Mouse (Mus musculus) forebrain, embryonic 11.5 days (tissue): ENCODE measurements at regions not wholly inside any gene's neighbourhood (a gene's known extent, or its start where the extent isn't known, plus 50 kb on each side); places are given as distances from the start of the nearest gene placed in this dataset.

Experiments used
- ATAC-seq: fragments of 200-750 bp; cut with Nextera tagmentation; replicated peaks from 2 replicates; pipeline ENCODE4 v1.8.0; 2017; ENCODE audit warnings: moderate TSS enrichment; ENCODE audit not compliant: low FRiP score
- DNase-seq: peaks from one replicate; pipeline ENCODE4 v3.0.0-alpha.2; 2017; ENCODE audit warnings: low spot score
- H3K27ac ChIP-seq: fragments of 300-500 bp; sonication (generic); 2 replicates; pipeline ENCODE4 v1.5.1; 2014; ENCODE audit warnings: low read depth, low read length
- H3K27me3 ChIP-seq: fragments of 300-500 bp; sonication (generic); 2 replicates; pipeline ENCODE4 v1.6.1; 2014; ENCODE audit warnings: mild to moderate bottlenecking, low read length, mixed read lengths; ENCODE audit not compliant: control insufficient read depth, insufficient read depth
- H3K36me3 ChIP-seq: fragments of 300-500 bp; sonication (generic); 2 replicates; pipeline ENCODE4 v1.6.1; 2014; ENCODE audit warnings: mild to moderate bottlenecking, low read length, moderate library complexity, mixed read lengths; ENCODE audit not compliant: control insufficient read depth, insufficient read depth
- H3K4me1 ChIP-seq: fragments of 300-500 bp; sonication (generic); replicated peaks from 2 replicates; pipeline ENCODE4 v1.6.1; 2014; ENCODE audit warnings: low read length, mixed read lengths; ENCODE audit not compliant: control insufficient read depth, insufficient read depth
- H3K4me2 ChIP-seq: fragments of 300-500 bp; sonication (generic); 2 replicates; pipeline ENCODE4 v1.6.1; 2014; ENCODE audit warnings: low read depth, mild to moderate bottlenecking, low read length, moderate library complexity, mixed read lengths; ENCODE audit not compliant: severe bottlenecking
- H3K4me3 ChIP-seq: fragments of 300-500 bp; sonication (generic); 2 replicates; pipeline ENCODE4 v1.5.1; 2014; ENCODE audit warnings: low read depth, low read length
- H3K9ac ChIP-seq: fragments of 300-500 bp; sonication (generic); 2 replicates; pipeline ENCODE4 v1.6.1; 2014; ENCODE audit warnings: low read length
- H3K9me3 ChIP-seq: fragments of 300-500 bp; sonication (generic); 2 replicates; pipeline ENCODE4 v1.6.1; 2016; ENCODE audit warnings: low read length, mixed read lengths; ENCODE audit not compliant: control insufficient read depth
- WGBS: fragments of 180-500 bp; shearing (Covaris S2); extraction: QIAGEN DNeasy Blood & Tissue Kit; methylation state at CpG from one replicate; pipeline ENCODE4 v1.1.7; 2014; 5-methylcytosine and 5-hydroxymethylcytosine counted together

DNA sequence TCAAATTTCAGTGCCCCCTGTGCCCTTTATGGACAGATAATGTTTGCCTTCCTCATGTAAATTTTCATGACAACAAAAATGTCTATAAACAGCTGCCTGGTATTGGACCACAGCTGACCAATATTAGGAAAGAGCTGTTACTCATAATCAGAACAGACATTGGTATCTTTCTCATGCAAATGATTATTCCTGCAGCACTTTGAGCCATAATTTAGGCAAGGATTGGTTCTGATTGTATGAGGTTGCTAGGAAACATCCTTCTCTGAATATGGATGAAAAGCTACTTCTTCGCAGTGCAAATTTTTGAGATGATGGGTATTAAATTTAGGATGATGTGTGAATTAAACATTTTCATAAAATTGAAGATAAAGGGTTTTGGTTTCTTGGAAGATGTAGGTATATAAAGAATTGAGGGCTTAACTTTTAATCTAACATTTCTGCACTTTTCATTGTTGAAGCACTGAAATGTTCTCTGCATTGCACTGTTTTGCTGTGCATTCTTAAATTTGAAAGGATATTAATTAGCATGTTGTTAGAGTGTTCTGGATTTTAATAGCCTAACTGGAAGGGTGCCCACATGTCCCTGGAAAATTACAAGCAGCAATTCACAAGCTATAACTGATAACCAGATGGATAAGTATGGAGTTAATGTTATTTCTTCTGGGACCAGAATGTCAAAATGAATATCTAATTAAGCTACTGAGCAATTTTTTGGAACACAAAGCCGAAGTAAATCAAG lies 1140.9 kb downstream of the Hace1 start:
- Histone ChIP-seq H3K27ac (no peak overlapping the region), H3K36me3 (no peaks in the 10 kb centered on the region), H3K9ac (no peak overlapping the region), H3K4me3 (no peak overlapping the region), H3K27me3 (no peaks in the 10 kb centered on the region), H3K9me3 (no peaks in the 10 kb centered on the region), H3K4me2 (no peak overlapping the region), H3K4me1 (no peaks in the 10 kb centered on the region)
- ATAC-seq: peak; percentile 59; the same call in 1 of the 2 replicates
- DNase-seq: no peak
- 74% methylated on average over 2 of the region's 2 CpGs for WGBS

GRCm38 (mm10) chr10:46719088-46719469 lies 1141.5 kb downstream of the Hace1 start:
- Histone ChIP-seq H3K4me1 (no peaks in the 10 kb centered on the region), H3K4me2 (no peak overlapping the region), H3K27ac (no peak overlapping the region), H3K4me3 (no peak overlapping the region), H3K9me3 (no peaks in the 10 kb centered on the region), H3K9ac (no peak overlapping the region), H3K36me3 (no peaks in the 10 kb centered on the region), H3K27me3 (no peaks in the 10 kb centered on the region)
- DNase-seq (no peak), ATAC-seq (peak; percentile 42; the same call in 1 of the 2 replicates)
- WGBS: 84% methylated on average over 2 of the region's 2 CpGs

DNA sequence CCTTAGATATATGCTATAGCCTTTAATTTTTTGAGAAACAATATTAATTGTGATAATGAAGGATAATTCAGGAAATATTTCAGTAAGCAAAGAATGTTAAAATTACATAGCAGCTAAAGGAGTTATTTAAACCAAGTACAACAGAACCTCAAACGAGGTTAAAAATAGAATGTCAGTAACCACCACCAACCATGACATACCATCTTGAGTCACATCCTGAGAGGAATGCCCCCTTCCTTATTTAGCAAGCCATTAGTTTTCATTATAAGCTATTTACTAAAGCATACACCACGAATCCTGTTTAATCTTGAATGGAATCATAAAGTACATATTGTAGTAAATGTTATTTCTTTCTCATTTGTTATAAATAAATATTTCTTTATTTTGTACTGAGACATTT lies 1146.0 kb downstream of the Hace1 start:
- Histone ChIP-seq H3K36me3 (no peaks in the 10 kb centered on the region), H3K4me2 (no peak overlapping the region), H3K4me3 (no peak overlapping the region), H3K27me3 (no peaks in the 10 kb centered on the region), H3K4me1 (no peaks in the 10 kb centered on the region), H3K9ac (no peak overlapping the region), H3K27ac (no peak overlapping the region), H3K9me3 (no peaks in the 10 kb centered on the region)
- no peak for DNase-seq
- ATAC-seq: no peak
- WGBS: 84% methylated on average over 2 of the region's 2 CpGs

DNA sequence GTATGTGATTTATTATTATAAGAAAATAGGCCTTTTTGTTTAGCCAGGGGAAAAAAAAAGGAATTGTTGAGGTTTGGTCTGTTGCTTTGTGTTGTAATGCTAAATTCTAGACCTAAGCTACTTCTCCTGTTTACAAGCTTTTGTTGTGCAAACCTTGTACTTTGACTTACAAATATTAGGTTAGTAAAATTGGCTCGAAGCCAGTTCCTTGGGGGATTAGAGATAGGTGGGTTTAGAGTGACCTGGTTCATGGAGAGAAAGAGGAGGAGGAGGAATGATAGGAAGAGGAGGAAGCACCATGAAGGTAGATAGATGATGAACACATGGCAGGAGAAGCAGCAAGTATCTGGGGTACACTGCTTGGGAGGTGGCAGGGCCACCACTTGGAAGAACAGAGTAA lies 1153.0 kb downstream of the Hace1 start:
- H3K27ac ChIP-seq: no peak overlapping the region
- no peak overlapping the region for H3K4me2 ChIP-seq
- no peaks in the 10 kb centered on the region for H3K9me3 ChIP-seq
- 81% methylated on average over 1 of the region's 1 CpGs for WGBS
- H3K9ac ChIP-seq: no peak overlapping the region
- H3K36me3 ChIP-seq: no peaks in the 10 kb centered on the region
- no peaks in the 10 kb centered on the region for H3K27me3 ChIP-seq
- DNase-seq (no peak), ATAC-seq (no peak)
- no peak overlapping the region for H3K4me3 ChIP-seq
- H3K4me1 ChIP-seq: no peaks in the 10 kb centered on the region

DNA sequence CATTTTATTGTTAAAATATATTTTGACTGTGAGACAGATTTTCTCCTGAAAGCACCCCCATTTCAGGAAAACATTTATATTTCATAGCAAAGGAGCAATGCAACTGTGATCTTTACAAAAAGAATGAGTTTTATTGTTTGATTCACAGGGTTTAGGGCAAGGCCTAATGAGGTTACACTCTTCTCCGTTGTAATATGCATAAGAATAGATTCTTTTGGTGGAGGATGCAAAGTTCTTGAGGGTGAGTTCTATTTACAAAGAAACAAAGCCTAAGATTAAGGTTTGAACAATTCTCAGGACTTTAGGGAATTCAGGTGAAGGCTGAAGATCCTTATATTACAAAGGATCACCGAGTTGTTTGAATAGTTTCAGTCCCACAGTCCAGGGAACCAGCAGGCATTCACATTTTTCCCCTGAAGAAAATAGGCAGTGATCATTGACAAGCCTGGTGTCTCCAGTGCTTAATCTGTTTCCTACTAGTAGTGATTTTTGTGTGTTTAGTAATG lies 1156.2 kb downstream of the Hace1 start:
- DNase-seq (no peak), ATAC-seq (no peak)
- Histone ChIP-seq H3K27ac (no peak overlapping the region), H3K36me3 (no peaks in the 10 kb centered on the region), H3K4me1 (no peaks in the 10 kb centered on the region), H3K4me2 (no peak overlapping the region), H3K9me3 (no peaks in the 10 kb centered on the region), H3K9ac (no peak overlapping the region), H3K27me3 (no peaks in the 10 kb centered on the region), H3K4me3 (no peak overlapping the region)
- 16% methylated on average over 2 of the region's 2 CpGs for WGBS

DNA sequence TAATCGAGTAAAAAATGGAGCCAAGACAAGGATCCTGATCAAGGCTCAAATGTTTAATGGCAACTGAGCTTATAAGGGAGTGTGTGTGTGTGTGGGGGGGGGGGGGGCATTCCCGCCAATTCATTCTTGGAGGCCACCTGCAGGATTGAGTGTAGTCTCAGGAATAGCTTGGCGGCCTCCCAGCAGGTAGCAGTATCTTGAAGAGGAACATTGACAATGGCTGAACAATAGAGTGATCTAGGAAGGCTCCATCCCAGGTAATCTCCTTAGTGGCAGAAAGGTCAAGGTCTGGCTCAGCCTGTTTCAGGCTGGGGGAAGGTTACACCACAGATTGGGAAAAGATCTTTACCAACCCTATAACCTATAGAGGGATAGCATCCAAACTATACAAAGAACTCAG lies 1163.5 kb downstream of the Hace1 start:
- no peak overlapping the region for H3K9ac ChIP-seq
- DNase-seq (no peak), ATAC-seq (no peak)
- no peaks in the 10 kb centered on the region for H3K9me3 ChIP-seq
- H3K27ac ChIP-seq: no peak overlapping the region
- H3K4me3 ChIP-seq: no peak overlapping the region
- no peaks in the 10 kb centered on the region for H3K27me3 ChIP-seq
- no peak overlapping the region for H3K4me2 ChIP-seq
- no peaks in the 10 kb centered on the region for H3K36me3 ChIP-seq
- 77% methylated on average over 3 of the region's 3 CpGs for WGBS
- H3K4me1 ChIP-seq: no peaks in the 10 kb centered on the region

DNA sequence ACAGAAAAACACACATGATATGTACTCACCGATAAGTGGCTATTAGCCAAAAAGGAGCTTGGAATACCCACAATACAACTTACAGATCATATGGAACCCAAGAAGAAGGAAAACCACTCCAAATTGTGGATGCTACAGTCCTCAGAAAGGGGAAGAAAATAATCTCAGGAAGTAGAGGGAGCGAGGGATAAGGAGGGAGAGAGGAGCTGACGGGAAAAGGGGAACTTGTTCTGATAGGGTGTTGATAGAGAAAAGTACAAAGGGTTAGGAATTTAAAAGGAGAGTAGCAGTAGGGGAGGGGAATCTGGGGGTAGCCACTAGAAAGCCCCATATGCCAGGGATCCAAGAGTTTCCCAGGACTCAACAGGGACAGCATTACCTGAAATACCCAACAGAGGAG lies 1164.5 kb downstream of the Hace1 start:
- ATAC-seq: no peak
- Histone ChIP-seq H3K9ac (no peak overlapping the region), H3K27ac (no peak overlapping the region), H3K9me3 (no peaks in the 10 kb centered on the region), H3K27me3 (no peaks in the 10 kb centered on the region), H3K4me3 (no peak overlapping the region), H3K36me3 (no peaks in the 10 kb centered on the region), H3K4me2 (no peak overlapping the region), H3K4me1 (no peaks in the 10 kb centered on the region)
- WGBS: 87% methylated on average over 3 of the region's 3 CpGs
- no peak for DNase-seq

DNA sequence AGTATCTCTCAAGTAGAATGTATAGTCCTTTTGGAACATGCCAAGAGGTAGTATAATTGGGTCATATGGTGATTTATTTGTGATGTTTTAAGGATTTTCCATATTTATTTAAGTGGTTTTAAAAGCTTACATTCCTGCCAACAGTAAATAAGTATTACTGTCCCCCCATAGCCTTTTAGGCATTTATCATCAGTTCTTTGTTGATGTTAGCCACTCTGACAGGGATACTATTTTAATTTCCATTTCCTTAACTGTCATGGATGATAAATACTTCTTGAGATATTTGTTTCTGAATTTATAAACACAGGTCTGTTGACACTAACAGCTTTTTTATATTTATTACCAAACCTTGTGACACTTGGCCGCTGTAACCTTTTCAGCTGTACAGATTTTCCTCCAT lies 1183.3 kb downstream of the Hace1 start:
- Histone ChIP-seq H3K4me3 (no peak overlapping the region), H3K9me3 (no peaks in the 10 kb centered on the region), H3K4me2 (no peak overlapping the region), H3K27me3 (no peaks in the 10 kb centered on the region), H3K36me3 (no peaks in the 10 kb centered on the region), H3K4me1 (no peaks in the 10 kb centered on the region), H3K9ac (no peak overlapping the region), H3K27ac (no peak overlapping the region)
- no peak for DNase-seq
- no peak for ATAC-seq
- WGBS: 94% methylated on average over 1 of the region's 1 CpGs

- Histone ChIP-seq H3K4me2 (no peak overlapping the region), H3K36me3 (no peaks in the 10 kb centered on the region), H3K9ac (no peak overlapping the region), H3K27ac (no peak overlapping the region), H3K4me1 (no peaks in the 10 kb centered on the region), H3K9me3 (no peaks in the 10 kb centered on the region), H3K27me3 (no peaks in the 10 kb centered on the region), H3K4me3 (no peak overlapping the region)
- no peak for ATAC-seq
- DNase-seq: no peak
- WGBS: 62% methylated on average over 2 of the region's 2 CpGs
Observed at GRCm38 (mm10) chr10:46778729-46779128, 1201.1 kb downstream of the Hace1 start.
